ENCODE assay signal across 16 mouse cellular contexts in the genomic region with DNA sequence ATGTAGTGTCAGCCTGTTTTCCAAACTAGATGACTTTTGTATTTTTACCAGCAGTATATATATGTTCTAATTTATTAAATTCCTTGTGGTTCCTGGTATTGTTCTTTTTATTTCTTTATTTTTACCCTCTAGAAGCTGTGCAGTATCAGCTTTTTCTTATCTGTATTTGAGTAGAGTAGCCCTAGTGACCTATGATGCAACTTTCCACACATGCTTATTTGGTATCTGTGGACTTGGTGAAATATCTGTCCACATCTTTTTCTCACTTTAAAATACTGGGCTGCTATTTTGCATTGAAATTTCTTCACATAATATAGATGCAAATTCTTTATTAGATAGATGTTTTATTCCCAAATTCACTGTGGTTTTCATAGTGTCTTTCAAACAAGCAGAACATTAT.
"Had no signal": no experiment of that assay in that cellular context is flagged by ENCODE, and none has a peak within 500 bp of the region (broad histone marks: within the 10 kb centered on the region; RNA-seq: fewer than 3 reads in every experiment).

No protein-coding gene starts in this region.

- DNase-seq: lung, adult 18-20 months; lung, embryonic 14.5 days; lung, postnatal 10 days; lung, postnatal 4 days; right cerebral cortex, postnatal 14 days; thymus, adult 18-20 months; thymus, postnatal 14 days; thymus, postnatal 36 days had no signal

- H3K4me1 ChIP-seq: midbrain, embryonic 15.5 days; neural tube, embryonic 12.5 days; stomach, embryonic 15.5 days had no signal

- H3K9ac ChIP-seq: liver, embryonic 14.5 days; lung, embryonic 14.5 days; midbrain, embryonic 13.5 days; midbrain, embryonic 15.5 days; neural tube, embryonic 12.5 days; stomach, embryonic 15.5 days had no signal

- H3K36me3 ChIP-seq: midbrain, embryonic 13.5 days; midbrain, embryonic 15.5 days; neural tube, embryonic 12.5 days; stomach, embryonic 15.5 days had no signal

- H3K27ac ChIP-seq: liver, embryonic 14.5 days; midbrain, embryonic 13.5 days; midbrain, embryonic 15.5 days; neural tube, embryonic 12.5 days; stomach, embryonic 15.5 days; stomach, postnatal 0 days had no signal

- H3K4me2 ChIP-seq: lung, embryonic 14.5 days; midbrain, embryonic 11.5 days; midbrain, embryonic 13.5 days; midbrain, embryonic 15.5 days; neural tube, embryonic 12.5 days; stomach, embryonic 15.5 days had no signal

- H3K27me3 ChIP-seq: megakaryocyte, embryonic 14.5 days; midbrain, embryonic 13.5 days; midbrain, embryonic 15.5 days; neural tube, embryonic 12.5 days; stomach, embryonic 15.5 days had no signal

- H3K4me3 ChIP-seq: megakaryocyte, embryonic 14.5 days; midbrain, embryonic 13.5 days; midbrain, embryonic 15.5 days; neural tube, embryonic 12.5 days; stomach, embryonic 15.5 days had no signal

- H3K9me3 ChIP-seq: megakaryocyte, embryonic 14.5 days; midbrain, embryonic 13.5 days; midbrain, embryonic 15.5 days; neural tube, embryonic 12.5 days; stomach, embryonic 15.5 days had no signal

- ATAC-seq: midbrain, embryonic 13.5 days; midbrain, embryonic 15.5 days had no signal
